Mouse (Mus musculus): Measurements from ENCODE around the gene Hoxc8. TPM values are rescaled to one million over a fixed set of nuclear protein-coding genes. Genes with fewer than 3 reads are reported as not detected.

Hoxc8 gene
- 10 to 100 TPM; 30.1 to 35.8 (median 32.2) TPM for total RNA-seq (2022)

DNA sequence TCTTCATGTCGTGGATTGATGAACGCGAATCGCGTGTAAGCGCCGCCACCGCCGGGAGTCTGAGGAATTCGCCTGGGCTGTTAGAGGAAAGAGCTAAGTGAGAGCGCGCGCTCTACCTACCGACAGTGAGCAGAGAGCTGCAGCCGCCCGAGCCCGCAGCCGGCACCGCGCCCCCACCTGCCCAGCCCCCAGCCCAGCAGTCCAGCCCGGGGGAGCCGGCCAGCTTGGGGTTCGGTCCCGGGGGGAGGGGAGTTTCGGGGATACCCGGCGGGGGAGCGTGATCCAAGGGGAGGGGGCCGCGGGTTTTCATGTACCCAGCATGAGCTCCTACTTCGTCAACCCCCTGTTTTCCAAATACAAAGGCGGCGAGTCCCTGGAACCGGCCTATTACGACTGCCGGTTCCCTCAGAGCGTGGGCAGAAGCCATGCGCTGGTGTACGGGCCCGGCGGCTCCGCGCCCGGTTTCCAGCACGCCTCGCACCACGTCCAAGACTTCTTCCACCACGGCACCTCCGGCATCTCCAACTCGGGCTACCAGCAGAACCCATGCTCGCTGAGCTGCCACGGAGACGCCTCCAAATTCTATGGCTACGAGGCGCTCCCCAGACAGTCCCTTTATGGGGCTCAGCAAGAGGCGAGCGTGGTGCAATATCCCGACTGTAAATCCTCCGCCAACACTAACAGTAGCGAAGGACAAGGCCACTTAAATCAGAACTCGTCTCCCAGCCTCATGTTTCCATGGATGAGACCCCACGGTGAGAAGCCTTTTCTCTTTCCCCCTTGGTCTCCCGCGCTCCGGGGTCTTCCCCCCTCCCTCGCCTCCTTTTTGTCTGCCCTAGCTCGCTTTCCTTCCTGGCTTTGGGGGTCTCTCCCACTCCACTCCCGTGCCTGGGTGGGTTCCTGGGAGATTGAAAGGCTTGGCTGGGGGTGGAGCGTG lies at the start of gene Hoxc8:
Gene Hoxc8 (plus strand): TSS at position 147 of the 937 bp plus-strand sequence.
- no peak for DNase-seq

DNA sequence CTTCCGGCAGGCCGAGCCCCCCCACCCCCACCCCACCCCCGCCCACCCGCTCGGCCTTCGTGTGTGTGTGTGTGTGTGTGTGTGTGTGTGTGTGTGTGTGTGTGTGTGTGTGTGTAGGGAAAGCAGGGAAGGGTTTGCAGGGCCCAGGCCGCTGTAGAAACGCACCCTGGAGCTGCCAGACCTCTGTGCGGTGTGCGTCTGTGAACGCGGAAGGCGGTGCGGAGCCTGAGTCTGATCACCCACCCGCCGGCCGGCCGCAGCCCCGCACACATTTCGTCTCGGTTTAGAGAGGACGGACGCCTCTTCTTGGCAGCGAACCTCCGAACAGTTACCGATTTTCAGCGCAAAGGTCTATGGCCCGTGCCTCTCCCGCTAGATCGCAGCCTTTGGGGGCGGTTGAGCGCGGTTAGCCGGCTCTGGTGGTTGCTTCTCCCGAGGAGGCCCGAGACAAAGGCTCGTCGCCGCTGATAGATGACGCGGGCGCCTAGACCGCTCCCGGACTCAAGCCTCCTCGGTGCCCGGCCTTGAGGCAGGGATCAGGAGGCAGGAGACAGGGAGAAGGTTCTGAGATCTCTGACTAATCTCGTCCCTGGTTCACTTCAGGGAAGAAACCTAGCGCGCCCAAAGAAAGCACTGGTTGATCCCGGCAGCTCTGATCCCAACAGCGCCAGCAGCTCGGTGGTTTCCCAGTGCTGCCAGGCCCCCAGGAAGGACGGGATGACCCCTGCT lies 47.5 kb upstream of the Hoxc8 start:
- DNase-seq, result no peak

DNA sequence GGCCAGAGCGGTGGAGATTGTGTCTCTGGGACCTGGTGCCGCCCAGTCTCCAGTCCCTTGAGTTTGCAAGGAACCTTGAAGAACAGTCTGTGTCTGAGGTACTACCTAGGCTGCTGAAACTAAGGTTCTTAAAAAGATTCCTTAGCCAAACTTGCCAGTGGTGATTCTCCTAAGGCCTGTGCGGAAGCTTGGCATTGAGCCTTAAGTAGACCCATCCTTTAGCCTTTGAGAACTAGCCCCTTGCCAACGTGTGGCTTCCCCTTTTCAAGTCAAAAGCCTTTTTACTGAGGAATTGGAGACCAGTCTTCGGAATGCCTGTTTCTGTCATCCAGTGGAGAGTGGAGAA lies 47.0 kb upstream of the Hoxc8 start:
- DNase-seq, result no peak

DNA sequence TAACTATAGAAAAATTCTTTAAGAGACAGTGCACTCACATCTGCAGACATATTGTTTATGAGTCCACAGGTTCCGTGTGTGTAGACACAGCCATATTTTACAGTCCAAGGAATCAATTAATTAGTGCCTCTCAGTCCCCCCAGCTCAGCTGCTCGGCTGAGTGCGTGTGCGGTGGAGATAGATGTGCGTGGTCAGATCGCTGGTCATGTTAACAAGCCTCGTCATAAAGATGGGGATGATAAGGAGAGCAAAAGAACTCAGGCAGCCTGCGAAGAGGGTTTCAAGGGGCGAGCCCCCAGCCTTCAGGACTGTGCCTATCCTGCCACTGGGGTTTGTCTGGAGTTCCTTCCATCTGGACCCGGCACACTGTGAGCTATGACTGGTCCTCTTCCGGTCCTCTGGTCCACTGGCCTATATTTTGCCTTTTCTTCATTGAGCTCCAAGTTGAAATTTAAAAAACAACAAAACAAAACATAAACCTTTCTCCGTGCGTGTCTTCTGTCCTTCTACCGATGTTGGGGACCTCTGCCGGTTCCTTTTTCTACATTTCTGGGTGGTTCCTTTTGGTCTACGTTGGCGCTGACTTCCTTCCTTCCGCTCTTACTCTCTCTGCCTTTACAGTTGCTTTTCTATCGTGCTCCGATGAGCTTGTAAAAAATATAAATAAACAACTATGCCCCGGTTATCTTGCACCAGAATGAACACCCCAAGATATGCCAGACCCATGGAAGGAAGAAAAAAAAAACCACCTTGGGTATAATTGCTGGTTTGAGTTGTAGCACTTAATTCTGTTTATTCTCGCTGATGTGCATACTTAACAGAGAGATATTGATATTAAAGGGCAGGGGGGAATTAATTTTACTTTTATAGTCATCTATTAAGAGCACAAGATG lies 45.0 kb upstream of the Hoxc8 start:
- DNase-seq, result no peak

DNA sequence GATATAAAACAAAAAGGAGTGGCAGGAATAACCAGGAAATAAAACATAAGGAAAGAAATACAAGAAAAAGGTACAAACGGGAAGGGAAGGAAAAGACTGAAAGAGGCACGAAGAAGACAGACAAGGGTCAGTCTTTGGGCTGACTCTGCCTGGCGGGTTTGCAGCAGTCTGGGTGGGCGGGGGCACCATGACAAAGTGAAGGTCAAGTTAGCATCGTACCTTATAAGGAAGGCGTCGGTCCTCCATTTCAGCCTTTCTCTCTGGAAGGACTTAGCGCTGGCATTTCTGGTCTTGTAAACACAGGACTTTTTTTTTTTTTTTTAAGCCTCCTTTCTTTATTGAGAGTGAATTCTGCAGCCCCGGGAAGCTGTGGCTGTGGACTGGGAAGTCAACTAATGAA lies 43.1 kb upstream of the Hoxc8 start:
- no peak for DNase-seq

DNA sequence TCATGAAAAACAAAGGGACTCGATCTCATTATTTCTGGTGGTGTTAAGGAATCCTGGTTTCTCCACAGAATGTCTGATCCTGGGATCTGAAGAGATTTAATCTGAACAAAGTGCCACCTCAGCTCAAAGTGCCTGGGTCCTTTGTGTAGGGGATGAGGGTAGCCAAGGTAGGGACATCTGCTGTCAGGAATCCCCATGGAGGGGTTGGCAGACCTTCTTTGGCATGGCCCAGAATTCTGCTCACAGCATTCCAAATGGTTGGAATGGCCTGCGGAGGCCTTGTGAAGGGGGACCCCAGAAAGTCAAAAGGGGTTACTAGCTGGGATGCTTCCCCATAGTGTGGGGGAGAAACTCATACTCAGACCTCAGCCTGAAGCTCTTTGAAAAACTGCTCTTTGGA lies 41.6 kb upstream of the Hoxc8 start:
- DNase-seq, result no peak

DNA sequence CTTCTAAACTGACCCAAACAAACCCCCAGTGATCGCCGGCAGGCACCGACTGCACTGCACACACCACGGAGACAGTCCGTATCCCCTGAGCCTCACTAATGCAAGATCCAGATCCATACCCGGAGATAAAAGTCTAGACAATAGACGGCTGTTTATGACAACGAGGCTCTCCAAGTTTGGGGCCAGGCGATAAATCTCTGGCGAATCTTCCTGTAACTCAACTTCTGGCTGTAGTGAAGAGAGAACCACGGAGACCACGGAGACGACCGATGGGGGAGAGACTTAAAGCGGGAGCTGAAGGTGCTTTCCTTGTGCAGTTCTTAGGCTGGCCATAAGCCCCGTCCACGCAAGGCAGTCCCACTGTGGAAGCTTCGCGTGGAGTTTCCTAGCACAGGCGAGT lies 40.7 kb upstream of the Hoxc8 start:
- DNase-seq, result no peak

DNA sequence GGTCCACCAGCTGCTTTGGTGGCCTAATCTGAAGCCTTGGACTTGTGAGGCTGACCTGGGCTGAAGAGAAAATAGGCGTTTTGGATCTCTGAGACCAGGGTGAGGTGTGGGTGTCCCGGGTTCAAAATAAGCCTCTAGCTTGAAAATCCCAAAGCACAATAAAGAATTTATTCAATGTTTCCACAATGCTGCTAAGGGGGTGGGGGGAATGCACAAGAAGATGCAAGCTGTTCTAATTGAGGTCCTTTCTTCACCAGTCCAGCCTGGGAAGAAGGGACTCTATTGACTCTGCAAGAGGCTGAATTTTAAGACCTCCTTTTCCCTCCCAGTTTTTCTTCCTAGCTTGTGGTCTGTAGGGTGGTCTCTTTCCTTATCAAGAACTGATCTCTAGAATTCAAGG lies 39.5 kb upstream of the Hoxc8 start:
- no peak for DNase-seq

DNA sequence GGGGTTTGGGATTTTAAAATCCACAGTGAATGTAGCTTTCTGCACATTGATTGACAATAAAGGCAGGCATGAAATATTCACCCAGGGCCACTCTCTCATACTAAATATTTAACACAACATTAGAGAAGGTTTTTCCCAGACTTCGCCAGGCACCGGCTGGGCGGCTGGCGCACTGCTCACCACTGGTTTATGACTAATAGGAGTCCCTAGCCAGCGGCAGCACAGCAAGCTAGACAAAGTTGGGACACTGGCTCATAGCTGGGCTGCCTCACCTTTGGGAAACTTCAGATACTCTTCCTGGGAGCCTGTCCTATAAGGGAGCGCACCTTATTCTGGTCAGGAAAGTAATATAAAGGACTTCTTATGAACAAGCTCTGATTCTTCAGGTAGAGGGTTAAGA lies 36.8 kb upstream of the Hoxc8 start:
- no peak for DNase-seq

DNA sequence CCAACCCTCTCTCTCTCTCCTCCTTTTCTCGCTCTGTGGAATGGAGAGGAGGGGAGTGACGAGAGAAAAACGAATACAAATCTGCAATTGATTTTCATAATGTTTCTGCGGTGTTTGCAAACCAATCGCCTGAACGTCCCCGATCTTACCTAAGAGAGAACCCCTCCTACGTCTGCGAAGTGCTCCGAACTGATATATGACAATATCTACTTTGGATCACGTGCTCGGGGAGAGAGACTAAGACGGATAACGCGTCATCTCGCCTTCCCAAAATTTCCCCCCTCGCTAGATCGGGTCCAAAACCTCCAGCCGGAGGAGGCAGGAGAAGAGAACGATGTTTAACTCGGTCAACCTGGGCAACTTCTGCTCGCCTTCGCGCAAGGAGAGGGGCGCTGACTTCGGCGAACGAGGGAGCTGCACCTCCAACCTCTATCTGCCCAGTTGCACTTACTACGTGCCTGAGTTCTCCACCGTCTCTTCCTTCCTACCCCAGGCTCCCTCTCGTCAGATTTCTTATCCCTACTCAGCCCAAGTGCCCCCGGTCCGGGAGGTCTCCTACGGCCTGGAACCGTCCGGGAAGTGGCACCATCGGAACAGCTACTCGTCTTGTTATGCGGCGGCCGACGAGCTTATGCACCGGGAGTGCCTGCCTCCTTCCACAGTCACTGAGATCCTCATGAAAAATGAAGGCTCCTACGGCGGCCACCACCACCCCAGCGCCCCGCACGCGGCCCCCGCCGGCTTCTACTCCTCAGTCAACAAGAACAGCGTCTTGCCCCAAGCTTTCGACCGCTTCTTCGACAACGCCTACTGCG lies 36.0 kb upstream of the Hoxc8 start, which contains the start of gene Hoxc11:
Gene Hoxc11 (plus strand): TSS at position 236 of the 815 bp plus-strand sequence.
- no peak for DNase-seq

DNA sequence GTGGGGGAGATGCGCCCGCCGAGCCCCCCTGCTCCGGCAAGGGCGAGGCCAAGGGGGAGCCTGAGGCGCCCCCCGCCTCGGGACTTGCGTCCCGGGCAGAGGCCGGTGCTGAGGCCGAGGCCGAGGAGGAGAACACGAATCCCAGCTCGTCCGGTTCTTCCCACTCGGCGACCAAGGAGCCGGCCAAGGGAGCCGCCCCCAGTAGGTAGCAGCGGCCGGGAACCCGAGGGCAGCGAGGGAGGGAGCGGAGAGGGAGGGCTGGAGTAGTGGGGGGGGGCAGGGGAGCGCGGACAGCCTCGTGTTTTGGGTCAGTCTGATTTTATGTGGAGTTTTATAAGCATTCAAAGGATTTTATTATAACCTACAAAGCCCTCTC lies 35.4 kb upstream of the Hoxc8 start:
- no peak for DNase-seq

DNA sequence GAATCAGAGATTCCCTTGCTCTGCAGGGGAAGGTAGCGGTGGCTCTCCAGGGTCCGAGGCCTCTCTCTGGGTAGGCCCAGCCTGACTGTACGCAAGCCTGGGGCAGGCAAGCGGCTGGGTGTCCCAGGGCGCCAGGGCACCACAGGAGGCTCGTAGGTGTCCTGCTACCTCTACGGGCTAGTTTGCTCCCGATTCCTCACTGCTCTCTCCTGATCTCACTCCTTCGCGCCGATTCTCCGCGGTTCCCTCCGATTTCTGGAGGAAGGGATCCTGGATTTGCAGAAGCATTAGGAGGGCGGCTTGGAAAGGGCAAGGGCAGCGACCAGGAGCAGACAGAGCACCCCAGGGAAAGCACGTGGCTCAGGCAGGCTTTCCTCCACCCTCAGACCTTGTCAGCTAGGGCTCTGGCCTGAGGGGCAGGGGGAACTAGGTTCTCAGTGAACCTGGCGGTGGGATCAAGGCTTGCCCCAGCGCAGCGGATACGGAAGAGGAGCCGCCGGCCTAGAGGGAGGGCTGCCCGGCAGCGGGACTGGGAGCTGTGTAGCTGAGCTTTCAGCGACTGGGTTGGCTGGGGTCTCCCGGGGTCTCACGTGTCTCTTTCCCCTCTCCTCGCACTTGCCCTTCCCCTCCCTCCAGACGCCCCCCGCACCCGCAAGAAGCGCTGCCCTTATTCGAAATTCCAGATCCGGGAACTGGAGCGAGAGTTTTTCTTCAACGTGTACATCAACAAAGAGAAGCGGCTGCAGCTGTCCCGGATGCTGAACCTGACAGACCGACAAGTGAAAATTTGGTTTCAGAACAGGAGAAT lies 34.4 kb upstream of the Hoxc8 start:
- DNase-seq, result no peak

DNA sequence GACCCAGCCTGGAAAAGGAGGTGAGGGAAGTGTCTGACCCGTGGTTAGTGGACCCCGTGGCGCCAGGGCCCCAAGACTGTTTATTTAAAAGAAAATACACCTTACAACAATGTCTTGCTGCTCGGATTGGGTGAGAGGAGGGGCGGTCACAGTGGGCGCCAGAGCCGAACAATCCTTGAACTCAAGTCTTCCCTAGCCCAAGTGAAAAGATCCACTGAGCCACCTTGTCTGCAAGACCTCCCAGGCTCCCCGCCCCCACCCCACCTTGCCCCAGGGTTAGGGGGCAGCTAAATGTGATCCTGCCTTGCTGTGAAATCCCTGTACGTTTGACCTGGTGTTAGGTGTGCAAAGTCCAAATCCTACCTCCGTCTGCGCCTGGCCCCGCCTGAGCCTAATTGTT lies 33.5 kb upstream of the Hoxc8 start:
- DNase-seq, result no peak

DNA sequence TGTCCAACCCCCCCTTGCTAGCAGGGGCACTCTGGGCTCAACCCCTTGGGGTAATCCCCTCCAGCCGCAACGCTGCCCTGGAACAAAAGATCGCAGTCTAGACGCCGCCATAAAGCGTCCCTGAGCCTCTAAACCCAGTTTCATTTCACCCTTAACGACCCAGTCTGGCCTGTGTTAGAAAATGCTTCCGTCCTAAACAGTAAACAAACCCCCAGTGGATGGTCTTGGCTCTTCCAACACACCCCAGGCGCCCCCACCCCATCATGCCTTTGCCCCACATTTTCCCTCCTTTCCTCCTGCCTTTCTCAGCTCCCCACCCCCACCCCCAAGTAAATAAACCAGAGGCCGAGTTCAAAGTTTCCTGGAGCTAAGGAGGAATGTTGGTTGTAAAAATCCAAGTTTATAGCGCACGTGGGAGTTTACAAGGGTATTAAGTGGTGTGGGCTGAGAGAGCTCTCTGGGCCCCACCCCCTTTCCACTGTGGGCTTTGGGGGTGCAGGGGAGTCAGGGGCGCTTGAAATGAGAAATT lies 30.7 kb upstream of the Hoxc8 start:
- DNase-seq, result no peak

DNA sequence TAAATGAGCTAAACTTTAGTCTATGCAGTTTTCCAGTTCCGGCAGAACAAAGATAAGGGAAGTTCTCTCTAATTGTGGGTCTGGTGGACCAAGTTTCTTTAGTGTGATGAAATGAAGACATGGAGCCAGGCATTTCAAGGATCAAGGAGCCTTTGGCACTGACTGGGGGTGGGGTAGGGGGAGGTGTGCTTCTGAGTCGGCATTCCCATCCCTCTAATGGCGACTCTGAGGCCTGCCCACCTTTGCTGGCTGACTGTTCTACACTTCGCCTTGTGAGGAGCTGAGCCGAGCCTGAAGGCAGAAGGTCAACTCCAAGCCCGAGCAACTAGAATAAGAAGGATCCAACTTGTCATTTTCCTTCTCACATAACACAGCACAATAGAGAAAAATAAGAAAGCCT lies 28.7 kb upstream of the Hoxc8 start:
- DNase-seq, result no peak

DNA sequence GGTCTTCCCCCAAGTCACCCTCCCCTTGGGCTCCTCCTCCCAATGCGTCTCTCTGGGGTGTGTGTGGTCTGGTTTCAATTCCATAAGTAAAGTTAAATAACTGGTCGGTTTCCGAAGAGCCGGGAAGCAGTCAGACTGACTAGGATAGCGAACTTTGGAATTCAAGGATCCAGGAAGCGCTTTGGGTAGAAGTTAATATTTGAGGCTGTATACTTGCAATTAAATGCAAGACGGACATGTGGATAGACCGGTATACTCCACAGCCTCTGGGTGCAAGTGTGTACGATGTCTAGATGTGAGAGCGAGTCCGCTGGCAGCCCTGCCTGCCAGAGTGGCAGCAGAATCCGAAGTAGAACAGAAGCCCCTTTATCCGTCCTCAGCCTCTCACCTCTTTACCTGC lies 27.9 kb upstream of the Hoxc8 start:
- no peak for DNase-seq

DNA sequence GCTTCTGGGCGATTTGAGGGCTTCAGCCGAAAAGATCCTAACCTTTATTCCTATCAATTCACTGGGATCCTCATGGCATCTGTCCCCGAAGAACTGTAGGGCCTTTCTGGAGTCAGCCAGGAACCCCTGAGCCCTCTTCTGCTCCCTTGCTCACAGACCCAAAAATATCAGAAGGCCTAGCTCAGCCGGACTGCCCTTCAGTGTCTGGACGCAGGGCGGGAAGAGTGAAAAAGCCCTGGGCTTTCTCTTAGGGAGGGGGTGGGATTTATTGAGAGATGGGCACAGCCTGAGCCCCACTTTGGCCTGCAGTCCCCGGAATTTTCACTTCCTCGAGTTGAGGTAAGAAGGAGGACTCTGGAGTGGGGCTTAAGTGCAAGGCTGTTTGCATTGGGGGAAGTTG lies 27.1 kb upstream of the Hoxc8 start:
- no peak for DNase-seq

DNA sequence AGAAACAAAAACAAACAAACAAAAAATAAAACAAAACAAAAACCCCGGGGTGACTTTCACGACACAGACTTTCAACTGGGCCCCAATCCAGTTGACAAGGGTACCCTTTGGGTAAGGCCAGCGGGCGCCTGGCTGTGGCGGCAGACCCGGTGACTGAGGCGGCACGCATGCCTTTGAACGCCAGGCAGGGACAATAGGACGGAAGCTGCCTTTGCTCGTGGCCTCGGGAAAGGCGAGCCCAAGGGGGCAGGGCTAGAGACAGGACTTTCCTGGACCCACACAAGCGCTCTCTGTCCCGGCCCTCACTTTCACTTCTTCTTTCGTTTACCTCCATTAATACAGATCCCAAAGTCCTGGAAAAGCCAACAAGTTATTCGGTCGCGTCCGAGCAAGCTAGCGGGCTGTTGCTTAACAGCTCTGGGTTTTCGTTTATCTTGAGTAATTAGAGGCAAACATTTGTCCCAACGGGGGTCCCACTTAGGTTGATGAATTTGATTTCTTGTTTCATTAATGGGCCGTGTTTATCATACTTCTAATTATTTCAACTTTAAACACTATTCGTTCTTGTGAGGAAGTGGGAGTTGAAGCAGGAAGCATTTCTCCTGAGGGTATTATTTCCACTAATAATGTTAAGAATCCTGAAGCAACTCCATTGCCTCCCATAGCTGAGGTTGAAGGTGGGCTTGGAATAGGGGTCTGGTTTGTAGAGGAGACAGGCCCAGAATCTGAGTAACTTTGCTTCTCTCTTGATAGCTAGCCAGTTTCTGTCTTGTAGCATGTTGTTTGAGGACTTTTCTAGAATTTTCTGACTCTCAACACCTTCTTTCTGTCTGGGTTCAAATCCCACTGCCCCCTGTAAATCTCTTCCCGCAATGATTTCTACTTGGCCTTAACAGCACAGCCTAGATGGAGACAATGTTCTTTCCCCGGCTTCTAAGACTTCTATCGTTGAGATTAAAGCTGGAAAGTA lies 26.5 kb upstream of the Hoxc8 start:
- DNase-seq, result no peak

Data from adrenal gland, adult 8-10 months (tissue).